Mouse (Mus musculus): Measurements from ENCODE around the gene Pilra.

Gene Pilra

DNA sequence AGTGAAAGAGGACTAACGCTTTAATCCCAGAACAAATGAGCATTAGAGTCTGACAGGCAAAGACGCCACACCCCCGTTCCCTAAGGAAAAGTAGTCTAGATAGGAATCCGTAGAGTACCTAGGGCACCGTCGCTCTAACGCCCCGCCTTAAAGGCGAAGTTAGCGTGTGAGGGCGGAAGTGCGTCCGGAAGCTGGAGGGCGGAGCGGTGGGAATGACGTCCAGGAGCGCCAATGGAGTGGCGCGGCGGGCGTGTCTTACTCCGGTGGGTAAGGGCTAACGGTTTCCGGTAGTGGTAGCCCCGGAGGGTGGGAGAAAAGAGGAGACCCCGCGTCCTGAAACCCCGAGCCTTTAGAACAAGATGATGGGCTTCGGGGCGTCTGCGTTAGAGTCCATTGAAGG lies 57.4 kb downstream of the Pilra start, which contains the start of gene Ppp1r35:
Gene Ppp1r35, plus strand, starts transcription at position 215 of the 400 bp plus-strand sequence.
- DNase-seq, result peak; percentile 99

DNA sequence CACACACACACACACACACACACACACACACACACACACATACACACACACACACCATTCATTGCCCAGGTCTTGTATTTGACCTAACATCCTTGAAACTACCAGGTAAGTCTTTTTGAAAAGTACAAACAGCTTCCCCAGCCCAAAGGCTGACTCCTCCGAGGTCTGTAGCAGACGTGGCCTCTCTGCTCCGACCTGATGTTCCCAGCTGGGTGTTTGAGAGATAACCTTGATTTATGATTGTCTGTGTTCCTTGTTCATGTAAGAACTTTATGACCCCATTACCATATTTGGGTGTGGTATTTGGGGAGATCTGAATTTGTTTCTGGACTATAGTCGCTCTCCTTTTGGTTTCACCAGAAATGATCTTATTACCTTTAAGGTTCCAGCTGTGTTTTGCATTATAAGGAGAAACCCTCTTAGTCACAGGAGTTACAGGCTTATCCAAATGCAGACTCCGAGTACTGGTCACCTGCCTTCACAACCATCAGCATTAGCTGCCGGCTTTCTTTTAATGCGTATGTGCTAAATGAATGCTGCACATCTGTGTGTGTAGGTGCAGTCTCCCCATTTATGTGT lies 58.7 kb downstream of the Pilra start:
- no peak for DNase-seq

DNA sequence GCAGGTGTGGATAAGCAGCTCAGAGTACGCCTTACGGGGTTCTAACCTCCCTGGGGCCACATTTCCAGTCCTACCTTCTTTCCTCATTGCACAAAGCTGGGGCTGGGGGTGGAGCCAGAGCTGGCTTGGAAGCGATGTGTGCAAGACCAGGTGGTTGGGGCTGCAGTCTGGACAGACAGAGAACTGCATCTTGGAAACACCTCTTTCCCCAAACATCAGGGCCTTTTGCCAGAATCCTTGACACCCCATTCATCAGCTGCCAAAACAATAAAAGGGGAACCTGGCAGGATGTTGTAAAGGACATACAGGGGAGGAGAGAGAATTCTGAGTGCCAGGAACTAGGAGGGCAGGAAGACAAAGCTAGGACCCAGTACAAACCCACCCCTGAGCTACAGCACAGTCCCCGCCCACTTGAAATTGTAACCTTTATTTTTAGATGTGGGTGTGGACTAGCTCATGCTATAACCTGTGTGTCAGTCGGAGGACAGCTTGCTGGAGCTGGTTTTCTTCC lies 59.6 kb downstream of the Pilra start:
- DNase-seq, result peak; percentile 43

DNA sequence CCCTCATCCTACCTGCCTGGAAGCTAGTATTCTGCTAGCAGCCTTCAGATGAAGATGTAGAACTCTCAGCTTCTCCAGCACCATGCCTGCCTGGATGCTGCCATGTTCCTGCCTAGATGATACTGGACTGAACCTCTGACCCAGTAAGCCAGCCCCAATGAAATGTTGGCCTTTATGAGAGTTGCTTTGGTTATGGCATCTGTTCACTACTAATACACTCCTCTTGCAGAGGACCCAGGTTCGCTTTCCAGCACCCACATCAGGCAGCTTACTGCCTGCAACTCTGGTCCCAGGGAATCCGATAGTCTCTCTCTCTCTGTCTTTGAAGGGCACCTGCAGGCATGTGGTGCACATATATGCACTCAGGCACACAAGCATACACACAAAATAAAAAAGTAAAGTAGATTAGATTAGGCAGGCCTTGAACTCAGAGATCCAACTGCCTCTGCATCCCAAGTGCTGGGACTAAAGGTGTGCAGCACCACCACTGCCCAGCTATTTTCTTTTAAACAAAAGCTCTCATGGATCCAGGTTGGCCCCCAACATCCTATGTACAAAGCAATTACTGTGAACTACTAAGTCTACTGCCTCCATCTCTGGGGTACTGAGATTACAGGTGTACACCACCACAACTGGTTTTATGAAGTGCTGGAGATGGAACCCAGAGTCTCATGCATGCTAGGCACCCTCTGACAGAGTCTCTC lies 60.3 kb downstream of the Pilra start:
- no peak for DNase-seq

DNA sequence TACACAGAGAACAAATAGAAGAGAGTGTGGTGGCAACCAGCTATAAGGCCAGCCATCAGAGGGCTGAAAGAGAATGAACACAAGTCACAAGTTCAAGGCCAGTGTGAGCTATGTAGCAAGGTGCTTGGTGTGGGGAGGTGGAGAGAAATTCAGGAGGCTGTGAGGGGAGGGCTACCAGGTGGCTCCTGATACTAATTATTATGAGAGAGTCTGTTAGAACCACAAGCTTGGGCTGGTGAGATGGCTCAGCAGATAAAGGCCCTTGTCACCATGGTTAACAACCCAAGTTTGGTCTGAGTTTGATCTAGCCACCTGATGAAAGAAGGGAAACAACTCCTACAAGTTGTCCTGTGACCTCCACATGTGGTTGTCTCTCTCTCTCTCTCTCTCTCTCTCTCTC lies 63.3 kb downstream of the Pilra start:
- DNase-seq, result no peak
